Mouse (Mus musculus) urinary bladder, postnatal 14 days (tissue): ENCODE data around the gene Slc39a3.
"Not testable (repeated sequence)": the region's sequence is repeated elsewhere in the genome, so short reads cannot be mapped to it uniquely, and the experiment has no call there.

Experiments
- DNase-seq: peaks from one replicate; pipeline ENCODE4 v3.0.0; 2021; ENCODE audit warnings: low spot score

Gene Slc39a3

DNA sequence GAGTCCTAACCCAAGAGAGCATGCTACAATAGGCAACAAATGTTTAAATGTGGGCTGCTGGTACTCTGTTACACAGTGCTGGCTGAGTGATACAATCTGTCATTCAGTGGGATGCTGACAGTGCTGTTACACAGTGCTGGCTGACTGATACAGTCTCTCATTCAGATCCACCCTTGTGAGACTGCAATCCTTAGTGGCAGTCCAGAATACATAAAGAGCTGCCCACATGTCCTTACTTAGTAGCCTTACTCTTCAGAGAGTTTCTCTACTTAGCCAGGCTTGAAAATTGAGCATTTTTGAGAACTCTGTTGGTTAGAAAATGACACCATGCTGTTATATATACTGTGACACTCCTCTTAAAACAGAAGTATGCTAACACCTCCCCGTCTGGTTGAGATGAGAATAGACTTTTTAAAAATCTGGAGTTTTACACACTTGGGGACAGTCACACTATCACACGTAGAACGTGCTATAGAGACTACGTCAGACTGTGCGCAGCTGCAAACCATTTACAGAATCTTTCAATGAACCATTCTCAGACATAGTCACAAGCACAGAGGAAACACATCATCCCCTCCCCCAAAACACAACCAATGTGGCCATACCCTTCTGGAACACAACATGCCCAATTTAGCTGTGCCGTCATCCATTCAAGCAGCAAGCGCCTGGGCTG, 31.1 kb downstream of the Slc39a3 start:
- DNase-seq = no peak

DNA sequence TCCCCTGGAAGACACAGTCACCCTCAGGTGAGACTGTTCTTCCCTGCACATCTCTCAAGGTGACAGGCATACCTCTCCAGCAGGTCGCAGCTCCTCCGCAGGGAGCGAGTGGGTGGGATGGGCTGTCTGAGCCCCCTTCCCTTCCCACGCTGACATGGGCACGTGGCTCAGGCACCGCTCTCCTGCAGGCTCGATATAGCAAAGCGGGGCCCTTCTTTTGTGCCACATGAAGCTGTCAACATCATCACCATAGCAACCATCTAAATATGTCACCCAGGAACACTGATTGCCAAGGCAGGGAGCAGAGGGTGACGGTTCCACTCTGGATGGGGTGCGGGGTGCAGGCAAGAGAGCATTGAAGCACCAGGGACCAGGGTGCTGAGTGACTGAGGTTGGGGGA, 36.1 kb downstream of the Slc39a3 start:
- no peak for DNase-seq

DNA sequence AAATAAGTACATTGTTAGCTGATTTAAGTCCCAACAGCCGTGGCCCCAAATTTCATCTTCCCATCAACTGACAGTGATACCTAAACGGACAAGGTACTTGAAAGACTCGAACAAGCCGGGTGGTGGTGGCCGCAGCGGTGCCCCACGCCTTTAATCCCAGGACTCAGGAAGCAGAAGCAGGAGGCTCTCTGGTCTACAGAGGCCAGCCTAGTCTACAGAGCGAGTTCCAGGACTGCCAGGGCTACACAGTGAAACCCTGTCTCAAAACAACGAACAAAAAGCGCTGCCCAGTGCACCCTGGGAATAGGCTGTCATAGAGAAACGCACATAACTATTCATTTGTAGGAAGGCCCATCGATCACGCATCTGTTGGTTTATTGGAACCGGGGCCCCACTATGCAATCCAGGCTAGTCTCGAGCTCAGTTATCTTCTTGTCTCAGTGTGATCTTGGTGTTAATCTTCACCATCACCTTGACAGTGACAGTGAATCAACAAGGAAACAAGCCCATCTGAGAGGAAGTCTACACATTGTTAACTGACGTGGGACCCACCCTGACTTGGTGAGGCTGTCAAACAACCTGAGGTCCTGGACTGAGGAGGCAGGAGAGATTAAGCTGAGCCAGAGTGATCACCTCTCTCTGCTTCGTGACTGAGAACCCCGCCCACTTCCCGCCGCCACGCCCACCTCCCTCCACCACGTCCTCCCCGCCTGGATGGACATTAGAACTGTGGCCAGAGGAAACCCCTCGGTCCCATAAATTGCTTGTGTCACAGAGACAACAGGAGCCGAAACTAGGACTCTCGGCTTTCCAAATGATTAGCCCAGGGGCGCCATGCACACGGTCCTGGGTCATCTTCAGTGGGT, 36.8 kb downstream of the Slc39a3 start:
- DNase-seq = no peak

DNA sequence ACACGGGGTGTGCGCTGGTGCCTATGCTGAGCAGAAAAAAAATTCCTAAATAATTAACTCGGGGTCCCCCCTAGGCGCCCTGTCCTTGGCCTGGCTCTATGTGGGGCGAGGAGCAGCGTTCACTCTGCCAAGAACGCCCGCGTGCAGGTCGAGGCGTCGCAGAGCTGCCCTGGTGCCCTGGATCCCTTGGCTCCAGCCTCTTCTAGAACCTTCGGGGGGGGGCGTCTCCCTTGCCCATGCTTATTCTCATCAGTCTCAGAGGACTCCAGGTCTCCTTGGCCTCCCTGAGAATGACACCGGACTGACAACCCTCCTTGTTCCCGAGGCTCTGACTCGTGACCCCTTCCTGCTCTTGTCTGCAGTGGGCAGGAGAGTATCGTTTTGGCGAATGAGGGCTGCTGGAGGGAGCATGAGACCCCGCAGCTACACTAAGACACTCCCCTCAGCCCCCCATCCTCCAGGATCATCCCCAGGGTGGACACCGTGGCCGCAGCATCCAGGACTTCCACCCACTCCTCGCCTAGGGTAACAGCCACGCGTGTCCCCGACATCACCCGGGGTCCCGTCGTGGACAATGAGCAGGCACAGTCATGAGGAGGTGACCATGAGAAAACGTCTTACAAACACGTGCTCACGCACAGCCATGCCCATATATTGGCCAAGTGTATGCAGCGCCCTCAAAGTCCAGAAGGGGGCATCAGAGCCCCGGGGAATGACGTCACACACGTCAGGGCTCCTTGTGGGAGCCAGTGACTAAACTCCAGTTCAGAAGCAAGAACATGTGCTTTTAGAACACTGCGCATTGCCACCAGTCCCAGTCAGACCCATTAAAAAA, 37.6 kb downstream of the Slc39a3 start:
- peak; percentile 83 for DNase-seq

DNA sequence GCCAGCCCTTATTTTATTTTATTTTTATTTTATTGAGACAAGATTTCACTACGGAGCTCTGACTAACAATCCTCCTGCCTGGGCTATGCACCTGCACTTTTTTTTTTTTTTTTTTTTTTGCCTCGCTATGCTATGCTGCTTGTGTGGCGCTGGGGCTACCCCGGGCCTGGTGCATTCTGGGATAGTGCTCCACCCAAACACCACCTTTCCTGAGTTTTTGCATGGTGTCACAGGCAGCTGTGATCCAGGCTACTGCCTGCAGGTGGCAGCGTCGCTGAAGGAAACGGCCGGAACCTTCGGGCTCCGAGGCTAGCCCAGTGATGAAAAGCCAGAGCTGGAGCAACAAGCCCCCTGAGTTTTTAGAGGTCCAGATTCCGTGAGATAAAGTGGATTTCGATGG, 38.4 kb downstream of the Slc39a3 start:
- peak; percentile 50 for DNase-seq

DNA sequence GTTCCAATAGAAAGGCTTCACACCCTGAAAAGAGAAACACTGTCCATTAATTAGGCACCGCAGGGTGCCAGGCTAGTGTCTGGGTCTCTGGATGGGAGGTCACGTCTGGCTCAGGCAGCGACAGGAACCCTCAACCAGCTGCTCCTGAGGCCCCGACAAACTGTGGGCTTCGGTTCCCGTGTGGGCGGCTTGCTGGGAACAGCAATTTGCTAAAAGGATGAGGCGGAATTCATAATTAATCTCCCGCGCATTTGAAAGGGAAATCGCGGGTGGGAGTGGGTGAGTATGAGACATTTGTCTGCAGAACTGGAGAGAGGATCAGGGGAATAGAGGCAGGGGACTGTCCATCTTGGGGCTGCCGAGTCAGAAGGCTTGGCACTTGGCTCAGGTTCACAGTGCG, 39.2 kb downstream of the Slc39a3 start:
- DNase-seq = no peak

DNA sequence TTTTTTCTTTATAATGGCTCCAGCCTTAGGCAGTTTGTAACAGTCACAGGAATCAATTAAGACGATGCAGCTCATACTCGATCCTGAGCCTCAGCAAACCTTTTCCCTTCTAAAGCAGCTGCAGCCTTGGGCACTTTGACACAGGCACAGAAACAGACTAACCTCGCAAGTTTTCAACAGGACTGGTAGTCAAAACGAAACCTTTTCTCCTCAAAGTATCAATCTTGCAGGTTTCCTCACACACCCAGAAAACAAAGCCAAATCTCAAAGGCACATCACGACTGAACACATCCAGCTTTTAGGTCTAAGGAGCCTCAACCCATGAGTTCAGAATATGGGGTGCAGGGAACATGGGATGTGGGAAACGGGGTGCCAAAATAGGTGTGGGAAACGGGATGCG, 39.9 kb downstream of the Slc39a3 start:
- no peak for DNase-seq

DNA sequence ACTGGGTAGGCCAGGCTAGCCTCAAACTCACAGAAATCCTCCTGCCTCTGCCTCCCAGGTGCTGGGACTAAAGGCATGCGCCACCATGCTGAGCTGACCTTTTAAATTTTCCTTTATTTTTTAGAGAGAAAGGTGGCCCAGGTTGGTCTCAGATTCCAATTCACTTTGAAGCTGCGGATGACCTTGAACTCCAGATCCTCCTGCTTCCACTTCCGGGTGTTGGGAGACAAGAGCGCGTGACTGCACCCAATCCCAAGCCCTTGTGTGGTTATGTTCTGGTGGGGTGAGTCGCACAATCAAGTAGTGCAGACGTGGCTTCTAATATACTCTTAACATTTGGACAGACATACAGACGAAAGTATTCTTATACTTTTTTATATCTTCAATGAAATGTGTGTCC, 40.7 kb downstream of the Slc39a3 start:
- no peak for DNase-seq

DNA sequence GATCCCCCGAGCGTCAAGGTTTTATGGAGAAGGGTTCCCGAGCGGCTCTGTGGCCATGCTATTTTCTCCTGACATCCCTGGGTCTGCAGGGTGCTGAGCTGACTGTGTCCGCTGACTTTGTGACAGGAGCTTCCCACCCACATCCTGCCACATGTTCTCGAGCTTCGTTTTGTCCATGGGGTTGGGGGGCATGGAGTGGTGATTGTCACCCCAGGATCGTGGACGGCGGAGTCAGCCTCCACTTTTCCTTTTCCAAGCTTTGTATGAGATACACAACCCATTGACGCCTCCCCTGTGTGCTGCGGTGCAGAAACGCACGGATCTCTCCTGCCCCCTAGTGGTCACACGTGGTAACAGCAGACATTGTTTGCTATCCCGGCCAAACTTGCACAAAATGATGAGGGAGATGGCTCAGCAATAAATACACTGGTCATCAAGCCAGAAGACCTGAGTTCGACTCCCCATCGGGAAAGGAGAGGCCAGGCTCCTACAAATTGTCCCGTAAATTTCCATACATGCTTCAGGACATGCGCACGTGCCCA, 42.1 kb downstream of the Slc39a3 start:
- peak; percentile 84 for DNase-seq

DNA sequence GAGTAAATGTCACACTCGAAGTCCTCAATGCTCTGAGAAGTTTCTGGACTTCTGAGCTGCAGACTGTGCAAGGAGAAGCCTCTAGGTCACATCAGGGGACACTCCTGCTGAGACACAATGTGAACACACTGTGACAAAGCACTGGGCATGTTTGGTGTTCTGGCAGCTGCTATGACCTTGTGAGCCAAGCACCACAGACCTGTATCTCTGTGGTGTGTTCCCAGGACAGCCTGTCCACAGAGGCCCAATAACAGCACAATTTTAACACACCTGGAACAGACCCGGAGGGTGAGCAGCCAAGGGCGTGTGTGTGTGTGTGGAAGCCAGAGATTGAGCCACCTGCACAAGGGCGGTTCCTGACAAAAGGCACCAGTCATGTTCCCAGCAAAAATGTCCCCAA, 42.6 kb downstream of the Slc39a3 start:
- no peak for DNase-seq

DNA sequence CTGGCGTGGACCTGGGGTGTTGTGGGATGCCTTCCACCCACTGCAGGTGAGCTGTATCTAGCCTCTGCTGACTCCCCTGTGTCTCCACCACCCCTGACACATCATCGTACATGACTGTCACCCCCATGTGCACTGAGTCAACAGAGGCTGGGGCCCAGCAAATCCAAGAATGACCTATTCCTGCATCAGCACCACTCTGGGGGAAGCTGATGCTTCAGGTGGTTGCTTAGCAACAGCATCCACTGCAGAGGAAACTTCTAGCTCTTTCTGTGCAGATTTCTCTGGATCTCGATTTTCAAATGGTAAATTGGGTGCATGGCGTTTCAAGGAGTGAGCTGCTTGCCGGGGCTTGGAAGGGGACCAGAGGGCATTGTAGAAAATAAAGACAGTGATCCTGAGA, 44.0 kb downstream of the Slc39a3 start:
- no peak for DNase-seq

DNA sequence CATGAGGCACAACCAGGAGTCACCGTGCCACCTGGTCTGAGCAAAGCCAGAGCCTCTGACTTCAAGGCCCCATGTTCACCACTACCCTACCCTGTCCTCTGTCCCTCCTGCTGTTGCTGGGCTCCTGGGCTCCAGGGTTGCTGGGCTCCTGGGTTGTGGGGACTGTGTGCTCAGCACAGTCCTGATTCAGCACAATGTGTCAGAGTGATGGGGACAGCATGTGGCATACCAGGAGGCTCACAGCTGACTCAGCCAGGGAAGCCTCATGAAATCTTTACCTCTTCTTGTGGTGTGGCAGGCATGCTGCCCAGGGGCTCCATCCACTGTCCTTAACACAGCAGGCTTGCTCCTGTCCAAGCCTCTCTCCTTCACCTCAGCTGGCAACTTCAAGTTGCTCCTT, 45.3 kb downstream of the Slc39a3 start:
- no peak for DNase-seq

DNA sequence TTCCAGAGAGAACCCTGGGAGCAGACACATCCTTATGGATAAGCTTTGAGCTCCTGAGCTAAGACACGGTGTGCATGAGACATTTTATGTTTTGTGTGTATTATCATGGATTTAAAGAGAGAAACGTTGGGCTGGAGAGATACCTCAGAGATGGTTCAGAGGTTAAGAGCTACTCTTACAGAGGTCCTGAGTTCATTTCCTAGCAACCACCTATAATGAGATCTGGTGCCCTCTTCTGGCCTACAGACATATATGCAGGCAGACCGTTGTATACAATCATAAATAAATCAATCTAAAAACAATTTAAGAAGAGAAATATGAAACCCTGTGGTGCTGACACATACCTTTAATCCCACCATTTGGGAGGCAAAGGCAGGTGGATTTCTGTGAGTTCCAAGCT, 46.2 kb downstream of the Slc39a3 start:
- no peak for DNase-seq

DNA sequence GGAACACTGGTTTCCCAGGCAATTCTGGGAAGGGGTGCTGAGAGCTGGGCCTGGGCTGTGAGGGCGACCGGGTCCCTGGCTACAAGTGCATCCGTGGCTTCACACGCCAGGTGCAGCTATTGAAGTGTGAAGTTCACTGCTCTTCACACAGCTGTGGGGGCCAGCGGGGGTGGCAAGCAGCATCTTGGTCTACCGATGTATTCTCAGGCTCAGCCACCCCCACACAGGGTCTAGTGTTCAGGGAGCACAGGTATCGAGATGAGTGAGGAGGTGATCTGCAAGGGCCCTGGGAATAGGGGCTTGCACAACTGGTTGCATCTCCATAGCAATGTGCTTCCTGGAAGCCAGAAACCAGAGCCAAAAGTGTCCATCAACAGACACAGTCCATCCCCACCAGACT, 46.8 kb downstream of the Slc39a3 start:
- no peak for DNase-seq

DNA sequence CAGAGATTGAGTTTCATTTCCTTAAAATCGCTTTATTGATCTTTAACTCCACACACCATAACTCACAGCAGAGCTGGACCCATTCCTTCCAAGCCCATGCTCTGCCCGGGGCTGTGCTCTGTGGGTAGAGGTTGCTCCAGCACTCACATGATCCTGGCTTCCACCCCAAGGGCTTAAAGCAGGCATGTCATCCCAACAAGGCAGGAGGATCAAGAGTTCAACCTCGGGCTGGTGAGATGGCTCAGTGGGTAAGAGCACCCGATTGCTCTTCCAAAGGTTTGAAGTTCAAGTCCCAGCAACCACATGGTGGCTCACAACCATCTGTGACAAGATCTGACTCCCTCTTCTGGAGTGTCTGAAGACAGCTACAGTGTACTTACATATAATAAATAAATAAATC, 47.4 kb downstream of the Slc39a3 start:
- DNase-seq = not testable (repeated sequence)

DNA sequence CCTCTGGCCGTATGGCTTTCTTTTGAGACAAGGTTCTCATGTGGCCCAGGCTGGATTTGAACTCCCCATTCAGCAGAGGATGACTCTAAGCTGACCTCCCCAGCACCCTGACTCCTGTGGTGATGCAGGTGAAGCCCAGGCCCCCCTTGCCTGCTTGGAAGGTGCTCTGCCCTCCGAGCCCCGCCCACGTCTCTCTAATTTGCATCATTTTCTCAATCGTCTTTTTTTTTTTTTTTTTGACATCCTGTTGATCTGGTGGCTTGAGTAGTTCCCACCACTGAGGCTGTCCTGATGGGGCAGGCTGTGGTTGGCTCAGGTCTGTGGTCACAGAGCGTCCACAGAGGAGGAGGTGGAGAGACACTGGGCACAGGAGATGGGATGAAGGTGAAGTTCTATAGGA, 47.8 kb downstream of the Slc39a3 start:
- no peak for DNase-seq

DNA sequence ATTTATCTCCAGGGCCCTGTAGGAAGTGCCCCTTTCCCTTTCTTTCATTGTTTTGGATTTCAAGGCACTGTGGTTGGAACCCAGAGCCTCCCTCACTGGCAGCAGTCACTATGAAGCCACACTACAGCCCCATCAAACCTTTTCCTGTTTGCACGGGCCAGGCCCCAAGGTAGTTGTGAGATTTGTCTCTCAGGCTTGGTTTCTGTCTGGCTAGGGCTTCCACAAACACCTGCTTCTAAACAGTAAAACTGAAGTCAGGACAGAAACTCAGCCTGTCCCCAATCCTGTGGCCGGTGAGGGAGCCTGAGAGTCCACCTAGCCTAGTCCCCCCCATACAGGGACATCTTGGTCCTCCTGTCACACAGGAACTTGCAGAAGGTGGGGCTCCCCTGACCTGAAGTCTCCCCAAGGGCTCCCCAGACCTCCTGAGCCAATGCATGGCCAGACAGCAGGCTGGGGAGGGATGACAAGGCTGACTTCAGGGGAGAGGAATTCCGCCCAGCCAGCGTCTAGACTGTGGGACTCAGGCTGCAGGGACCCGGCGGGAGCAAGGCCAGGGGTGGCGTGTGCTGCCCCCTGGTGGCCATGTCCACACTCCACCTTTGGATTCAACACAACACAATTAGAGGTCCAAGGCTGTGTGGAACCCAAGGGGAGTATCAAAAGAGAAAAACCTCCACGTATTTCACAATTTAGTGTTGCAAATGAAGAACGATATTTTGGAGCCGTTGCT, 49.4 kb downstream of the Slc39a3 start:
- peak; percentile 89 for DNase-seq

DNA sequence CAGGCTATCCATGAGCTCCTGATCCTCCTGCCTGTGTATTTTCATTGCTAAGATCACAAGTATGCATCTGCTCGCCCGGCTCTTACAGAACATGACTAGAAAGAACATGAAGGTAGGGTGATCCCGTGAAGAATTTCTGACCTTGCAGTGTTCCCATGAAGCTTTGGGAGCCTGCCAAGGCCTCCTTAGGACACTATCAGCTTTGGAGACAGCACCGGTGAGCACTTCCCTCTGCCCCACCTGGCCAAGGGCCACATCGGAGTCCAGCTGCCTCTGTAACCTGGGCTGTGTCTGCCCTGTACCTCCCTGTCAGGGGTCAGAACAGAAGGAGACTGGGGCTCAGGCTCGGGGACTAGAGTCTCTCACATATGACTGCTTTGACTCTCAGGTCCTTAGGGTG, 50.5 kb downstream of the Slc39a3 start:
- no peak for DNase-seq

DNA sequence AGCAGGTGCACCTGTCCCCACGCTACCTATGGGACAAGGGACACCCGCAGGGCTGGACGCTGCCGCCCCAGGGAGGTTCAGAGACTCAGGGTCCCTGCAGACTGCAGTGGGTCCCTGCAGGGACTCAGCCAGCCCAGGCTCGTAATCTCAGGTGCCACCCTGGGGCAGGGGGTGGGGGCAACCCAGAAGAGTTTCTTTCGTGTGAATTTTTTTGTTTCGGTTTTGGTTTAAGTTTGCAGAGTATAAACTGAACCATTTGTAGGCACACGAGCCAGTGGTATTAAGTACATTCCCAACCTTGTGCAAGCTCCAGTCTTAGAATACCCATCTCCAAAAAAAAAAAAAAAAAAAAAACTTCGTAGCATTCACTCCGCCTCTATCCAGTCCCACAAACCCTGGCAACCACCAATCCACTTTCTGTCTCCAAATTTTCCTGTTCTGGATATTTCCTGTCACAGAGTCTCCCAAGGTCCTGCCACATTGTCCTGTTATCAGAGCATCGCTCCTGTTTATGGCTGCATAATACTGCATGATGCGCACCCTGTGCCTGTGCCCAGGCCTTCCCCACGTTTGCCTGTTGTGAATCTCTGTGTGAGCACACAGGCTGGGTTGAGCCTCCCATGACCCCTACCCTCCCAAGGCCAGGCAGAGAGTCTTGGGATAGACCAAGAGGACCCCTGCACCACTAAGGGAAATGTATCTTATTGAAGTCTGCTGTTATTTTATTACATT, 51.1 kb downstream of the Slc39a3 start:
- DNase-seq = no peak

DNA sequence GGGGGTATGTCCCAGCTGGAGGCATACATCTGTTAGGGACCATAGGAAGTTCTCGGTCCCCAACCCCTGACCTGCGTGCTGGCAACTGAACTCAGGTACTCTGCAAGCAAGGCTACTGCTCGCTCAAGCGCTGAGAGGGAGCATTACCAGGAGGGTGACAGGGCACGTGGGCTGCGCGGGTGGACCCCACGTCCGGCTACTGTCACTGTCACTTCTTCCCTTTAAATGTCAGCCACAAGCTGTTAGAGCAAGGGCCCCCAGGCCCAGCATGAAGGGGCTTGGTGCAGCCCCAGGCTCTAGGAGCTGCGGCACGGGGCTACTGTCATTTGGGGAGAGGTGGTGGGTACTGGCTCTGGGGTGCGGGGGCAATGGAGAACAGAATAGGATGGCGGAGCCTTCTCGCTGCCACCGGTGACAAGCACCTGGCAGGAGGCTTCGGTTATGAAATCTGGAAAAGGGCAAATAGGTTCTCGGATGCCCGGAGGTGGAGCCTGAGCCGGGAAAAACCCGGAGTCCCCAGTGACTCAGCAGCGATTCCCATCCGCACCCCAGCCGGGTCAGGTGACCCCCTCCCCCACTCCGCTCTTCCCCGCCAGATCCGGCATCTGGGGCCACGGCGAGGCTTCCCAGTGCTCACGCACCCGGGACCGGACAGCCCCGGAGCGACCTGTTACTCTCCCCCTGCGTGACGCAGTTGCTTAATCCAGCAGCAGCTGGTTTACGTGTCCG, 51.8 kb downstream of the Slc39a3 start:
- peak; percentile 56 for DNase-seq
